Mouse (Mus musculus) kidney, embryonic 16.5 days (tissue): ENCODE measurements around the gene Pcgf2. TPM values are rescaled to one million over a fixed set of nuclear protein-coding genes. Genes with fewer than 3 reads are reported as not detected.
A peak's percentile ranks its signal among the peaks of the same experiment; 100 is the strongest.
"Not testable (repeated sequence)": the region's sequence is repeated elsewhere in the genome, so short reads cannot be mapped to it uniquely, and the experiment has no call there.

Experiments
- ATAC-seq: fragments of 200-750 bp; cut with Nextera tagmentation; 2 replicates; pipeline ENCODE4 v1.8.0; 2017; ENCODE audit warnings: moderate TSS enrichment; ENCODE audit not compliant: low FRiP score, low TSS enrichment
- H3K27ac ChIP-seq: fragments of 300-500 bp; sonication (generic); 2 replicates; pipeline ENCODE4 v1.5.1; 2014; ENCODE audit warnings: low read length
- H3K27me3 ChIP-seq: fragments of 300-500 bp; sonication (generic); 2 replicates; pipeline ENCODE4 v1.6.1; 2014; ENCODE audit warnings: low read length, control low read depth, mixed read lengths; ENCODE audit not compliant: insufficient read depth
- H3K36me3 ChIP-seq: fragments of 300-500 bp; sonication (generic); 2 replicates; pipeline ENCODE4 v1.6.1; 2014; ENCODE audit warnings: low read length, control low read depth, mixed read lengths; ENCODE audit not compliant: insufficient read depth
- H3K4me1 ChIP-seq: fragments of 300-500 bp; sonication (generic); 2 replicates; pipeline ENCODE4 v1.6.1; 2014; ENCODE audit warnings: low read length, control low read depth, mixed read lengths; ENCODE audit not compliant: insufficient read depth
- H3K4me2 ChIP-seq: fragments of 300-500 bp; sonication (generic); replicated peaks from 2 replicates; pipeline ENCODE4 v1.6.1; 2014; ENCODE audit warnings: low read depth, low read length
- H3K4me3 ChIP-seq: fragments of 300-500 bp; sonication (generic); 2 replicates; pipeline ENCODE4 v1.5.1; 2014; ENCODE audit warnings: mild to moderate bottlenecking, low read length
- H3K9ac ChIP-seq: fragments of 300-500 bp; sonication (generic); replicated peaks from 2 replicates; pipeline ENCODE4 v1.6.1; 2014; ENCODE audit warnings: low read length
- H3K9me3 ChIP-seq: fragments of 300-500 bp; sonication (generic); 2 replicates; pipeline ENCODE4 v1.6.1; 2016; ENCODE audit warnings: low read length, control low read depth
- WGBS: fragments of 180-500 bp; shearing (Covaris S2); extraction: QIAGEN DNeasy Blood & Tissue Kit; methylation state at CpG from one replicate; pipeline ENCODE4 v1.1.7; 2014; 5-methylcytosine and 5-hydroxymethylcytosine counted together
- polyA plus RNA-seq: library from polyadenylated mRNA; unstranded; fragments of >200 nt; fragmentation: Nextera tagmentation; extraction: Ambion mirVana; gene quantifications from 2 replicates; pipeline ENCODE4 v1.2.1, GENCODE M21; 2015

Pcgf2 gene
- polyA plus RNA-seq, 1 experiment from 2014 or later, result 12.3 TPM

DNA sequence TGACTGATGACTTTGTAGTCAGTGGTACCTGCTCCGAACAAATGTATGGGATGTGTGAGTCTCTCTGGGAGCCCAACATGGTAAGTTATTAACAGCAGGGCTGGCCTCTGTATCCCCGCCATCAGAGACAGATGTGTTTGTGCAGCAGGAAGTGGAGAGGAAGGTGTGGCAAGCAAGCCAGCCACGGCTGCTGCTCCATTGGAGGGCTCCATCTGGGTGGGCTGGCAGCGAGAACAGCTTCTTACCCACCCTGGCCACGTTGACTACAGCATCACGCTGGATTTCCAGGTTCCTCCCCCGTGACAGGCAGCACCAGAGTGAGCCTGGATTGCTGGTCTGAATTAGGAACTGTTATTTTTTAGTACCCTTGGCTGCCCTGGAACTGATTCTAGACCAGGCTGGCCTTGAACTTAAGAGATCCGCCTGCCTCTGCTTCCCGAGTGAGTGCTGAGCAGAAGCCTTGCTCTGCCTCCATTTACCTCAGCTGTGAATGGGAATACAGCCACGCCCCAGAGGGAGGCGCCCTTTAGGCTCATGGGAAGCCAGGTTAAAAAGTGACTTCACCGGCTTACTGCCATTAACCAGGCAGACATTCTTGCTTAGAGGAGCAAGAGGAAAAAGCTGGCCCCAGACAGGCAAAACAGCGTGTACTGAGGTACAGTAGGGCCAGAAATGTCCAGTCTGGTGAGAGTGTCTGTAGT is 11.1 kb upstream of the Pcgf2 start:
- Histone ChIP-seq H3K9me3 (0 out of 2 replicates have a peak, but pooled peaks cover 3% of the 10 kb centered on the region), H3K9ac (no peak overlapping the region), H3K27me3 (no peaks in the 10 kb centered on the region), H3K4me1 (no peaks in the 10 kb centered on the region), H3K4me3 (no peak overlapping the region), H3K27ac (no peak overlapping the region), H3K4me2 (no peak overlapping the region), H3K36me3 (peaks cover 46% of the 10 kb centered on the region)
- no peak for ATAC-seq
- WGBS, result 73% methylated on average over 13 of the region's 13 CpGs

DNA sequence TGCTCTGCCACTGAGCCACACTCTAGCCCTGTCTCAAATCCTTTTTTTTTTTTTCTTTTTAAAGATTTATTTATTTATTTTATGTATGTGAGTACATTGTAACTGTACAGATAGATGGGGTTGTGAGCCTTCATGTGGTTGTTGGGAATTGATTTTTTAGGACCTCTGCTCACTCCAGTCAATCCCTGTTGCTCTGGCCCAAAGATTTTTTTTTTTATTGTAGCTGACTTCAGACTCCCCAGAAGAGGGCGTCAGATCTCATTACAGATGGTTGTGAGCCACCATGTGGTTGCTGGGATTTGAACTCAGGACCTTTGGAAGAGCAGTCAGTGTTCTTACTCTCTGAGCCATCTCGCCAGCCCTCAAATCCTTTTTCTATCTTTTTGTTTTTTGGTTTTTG is 9.8 kb upstream of the Pcgf2 start:
- H3K9me3 ChIP-seq, H3K27ac ChIP-seq, H3K4me3 ChIP-seq, ATAC-seq, H3K4me2 ChIP-seq, H3K27me3 ChIP-seq, H3K4me1 ChIP-seq, H3K9ac ChIP-seq: not testable (repeated sequence)
- 79% methylated on average over 2 of the region's 2 CpGs for WGBS
- H3K36me3 ChIP-seq, result peaks cover 52% of the 10 kb centered on the region

- WGBS, result under 1% methylated on average over 35 of the region's 35 CpGs
- peak; percentile 91 for ATAC-seq
- Histone ChIP-seq H3K27ac (peak within 1 kb of the TSS; percentile 90), H3K36me3 (peaks cover 22% of the 10 kb centered on the region), H3K4me1 (peaks cover 26% of the 10 kb centered on the region), H3K4me3 (peak within 1 kb of the TSS; percentile 96), H3K27me3 (no peaks in the 10 kb centered on the region), H3K9ac (peak within 1 kb of the TSS; percentile 92), H3K4me2 (peak within 1 kb of the TSS; percentile 81), H3K9me3 (no peaks in the 10 kb centered on the region)
Measured at GRCm38 (mm10) chr11:97703039-97703826, 2.9 kb upstream of the Pcgf2 start, which contains the start of gene Psmb3. Gene Psmb3 (plus strand): TSS chr11:97703399.

DNA sequence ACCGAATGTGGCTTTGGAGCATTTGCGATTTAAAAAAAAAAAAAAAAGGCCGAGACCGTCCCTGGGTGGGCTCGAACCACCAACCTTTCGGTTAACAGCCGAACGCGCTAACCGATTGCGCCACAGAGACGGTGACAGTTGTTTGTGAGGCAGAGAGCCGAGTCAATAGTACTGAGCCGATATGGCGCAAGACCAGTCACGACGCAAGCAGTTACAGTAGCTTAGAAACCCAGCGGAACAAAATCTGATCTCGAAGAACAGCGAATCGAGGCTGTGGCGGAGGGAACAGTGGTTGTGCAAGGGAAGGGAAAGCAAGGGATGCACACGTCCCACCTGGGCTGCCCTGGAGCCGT is 2.1 kb upstream of the Pcgf2 start:
- peaks cover 17% of the 10 kb centered on the region for H3K36me3 ChIP-seq
- no peak for ATAC-seq
- no peaks in the 10 kb centered on the region for H3K9me3 ChIP-seq
- H3K27ac ChIP-seq, result peak overlapping the region; percentile 90
- peak overlapping the region; percentile 80 for H3K4me2 ChIP-seq
- H3K4me1 ChIP-seq, result peaks cover 35% of the 10 kb centered on the region
- H3K9ac ChIP-seq, result peak overlapping the region; percentile 70
- H3K4me3 ChIP-seq, result peak overlapping the region; percentile 96
- WGBS, result 0% methylated on average over 24 of the region's 24 CpGs
- H3K27me3 ChIP-seq, result no peaks in the 10 kb centered on the region

DNA sequence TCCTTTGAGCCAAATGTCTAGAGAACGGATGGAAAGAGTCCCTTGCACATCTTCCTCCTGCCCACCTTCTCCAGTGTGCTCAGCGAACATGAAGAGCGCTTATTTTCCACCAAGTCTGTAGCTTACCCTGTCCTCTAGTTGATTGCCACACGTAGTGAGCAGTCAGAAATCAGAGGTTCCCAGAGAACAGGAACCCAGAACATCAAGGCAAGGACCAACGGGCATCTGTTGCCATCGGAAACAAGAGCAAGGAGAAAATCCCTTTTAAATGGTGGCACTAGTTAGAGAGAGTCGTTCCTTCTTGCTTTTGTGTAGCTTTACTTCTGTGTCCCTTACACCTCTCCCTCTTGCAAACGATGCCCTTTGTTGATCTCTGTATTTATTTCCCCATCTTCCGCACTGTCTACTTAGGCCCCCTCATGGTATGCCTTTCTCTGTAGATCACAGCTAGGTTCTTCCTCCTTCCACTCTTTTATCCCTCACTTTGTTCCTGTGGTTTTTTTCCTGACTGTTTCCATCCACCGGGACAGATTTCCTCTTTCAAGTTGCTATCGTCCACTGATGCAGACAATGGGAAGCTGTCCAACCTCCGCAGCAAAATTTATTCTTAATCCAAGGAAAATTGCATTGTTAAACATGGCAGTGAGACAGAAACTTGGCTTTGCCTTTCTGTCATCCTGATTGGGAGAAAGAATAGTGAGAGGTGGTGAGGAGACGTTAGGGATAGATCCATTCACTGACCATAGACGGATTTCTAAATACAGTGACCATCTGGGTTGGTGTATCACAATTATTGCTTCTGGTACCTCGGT is 1.5 kb upstream of the Pcgf2 start:
- H3K4me3 ChIP-seq, result peak overlapping the region; percentile 96
- H3K27ac ChIP-seq, result peak overlapping the region; percentile 90; the same call in 1 of the 2 replicates
- H3K9ac ChIP-seq, result peak overlapping the region; percentile 98
- 50% methylated on average over 15 of the region's 15 CpGs for WGBS
- no peaks in the 10 kb centered on the region for H3K27me3 ChIP-seq
- H3K4me1 ChIP-seq, result peaks cover 41% of the 10 kb centered on the region
- no peak for ATAC-seq
- H3K4me2 ChIP-seq, result peak overlapping the region; percentile 98
- peaks cover 16% of the 10 kb centered on the region for H3K36me3 ChIP-seq
- H3K9me3 ChIP-seq, result no peaks in the 10 kb centered on the region

- peak overlapping the region; percentile 98 for H3K9ac ChIP-seq
- peaks cover 49% of the 10 kb centered on the region for H3K4me1 ChIP-seq
- peak overlapping the region; percentile 88 for H3K4me3 ChIP-seq
- no peak for ATAC-seq
- H3K4me2 ChIP-seq, result peak overlapping the region; percentile 98
- WGBS, result 14% methylated on average over 30 of the region's 30 CpGs
- no peaks in the 10 kb centered on the region for H3K9me3 ChIP-seq
- H3K27ac ChIP-seq, result peak overlapping the region; percentile 99
- H3K36me3 ChIP-seq, result peaks cover 9% of the 10 kb centered on the region; the same call in 1 of the 2 replicates
- H3K27me3 ChIP-seq, result no peaks in the 10 kb centered on the region
Measured at GRCm38 (mm10) chr11:97700746-97701580, 666 bp upstream of the Pcgf2 start.

DNA sequence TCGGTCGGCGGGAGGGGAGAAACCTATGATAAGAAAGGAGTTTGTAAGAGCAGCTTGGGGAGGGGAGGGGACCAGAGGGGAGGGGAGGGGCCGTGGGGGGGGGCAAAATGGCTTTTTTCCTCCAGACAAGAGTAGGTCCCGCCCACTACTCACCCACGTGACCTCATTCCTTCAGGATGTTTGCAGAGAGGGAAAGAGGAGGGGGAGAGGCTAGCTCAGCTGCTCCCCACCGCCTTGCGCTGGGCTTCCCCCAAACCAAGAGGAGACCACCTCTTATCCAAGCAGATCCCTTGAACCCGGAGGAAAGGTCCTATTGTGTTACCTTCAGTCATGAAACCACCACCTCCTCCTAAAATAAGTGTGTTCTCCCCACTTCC is 683 bp downstream of the Pcgf2 start:
- H3K9ac ChIP-seq, result peak overlapping the region; percentile 98
- ATAC-seq, result peak; percentile 33
- peaks cover 62% of the 10 kb centered on the region for H3K4me1 ChIP-seq
- peak overlapping the region; percentile 98 for H3K4me2 ChIP-seq
- 0 out of 2 replicates have a peak, but pooled peaks cover 3% of the 10 kb centered on the region for H3K36me3 ChIP-seq
- no peaks in the 10 kb centered on the region for H3K27me3 ChIP-seq
- peak overlapping the region; percentile 88 for H3K4me3 ChIP-seq
- peak overlapping the region; percentile 99 for H3K27ac ChIP-seq
- 0% methylated on average over 5 of the region's 9 CpGs for WGBS
- no peaks in the 10 kb centered on the region for H3K9me3 ChIP-seq

GRCm38 (mm10) chr11:97698741-97699611 is 1.3 kb downstream of the Pcgf2 start:
- WGBS, result under 1% methylated on average over 50 of the region's 63 CpGs
- Histone ChIP-seq H3K9ac (peak overlapping the region; percentile 98), H3K27me3 (no peaks in the 10 kb centered on the region), H3K4me3 (peak overlapping the region; percentile 88), H3K36me3 (0 out of 2 replicates have a peak, but pooled peaks cover 3% of the 10 kb centered on the region), H3K4me2 (peak overlapping the region; percentile 98), H3K4me1 (peaks cover 61% of the 10 kb centered on the region), H3K9me3 (no peaks in the 10 kb centered on the region), H3K27ac (peak overlapping the region; percentile 99)
- ATAC-seq, result peak; percentile 2; the same call in 1 of the 2 replicates
